Mouse (Mus musculus) cortical plate, adult 2 months (tissue): ENCODE results near the gene Anxa5. TPM values are rescaled to one million over a fixed set of nuclear protein-coding genes. Genes with fewer than 3 reads are reported as not detected.

Experiments
- H3K27ac ChIP-seq: fragments of 200-500 bp; 2 replicates; pipeline ENCODE4 v1.5.1; 2012; ENCODE audit warnings: low read length, control low read depth, inconsistent platforms; ENCODE audit not compliant: insufficient read depth
- H3K4me1 ChIP-seq: fragments of 200-500 bp; 2 replicates; pipeline ENCODE4 v1.6.1; 2011; ENCODE audit warnings: low read length; ENCODE audit not compliant: control insufficient read depth, insufficient read depth
- H3K4me3 ChIP-seq: fragments of 200-500 bp; 2 replicates; pipeline ENCODE4 v1.5.1; 2011; ENCODE audit warnings: mild to moderate bottlenecking, low read length, control low read depth; ENCODE audit not compliant: insufficient read depth
- CTCF ChIP-seq: fragments of 200-500 bp; IDR thresholded peaks from 2 replicates; pipeline ENCODE4 v1.5.1; 2011; ENCODE audit warnings: mild to moderate bottlenecking, control low read depth, low read length; ENCODE audit not compliant: insufficient read depth; ENCODE audit errors: extremely low read depth
- POLR2A ChIP-seq: fragments of 200-500 bp; IDR thresholded peaks from 2 replicates; pipeline ENCODE4 v1.6.1; 2011; ENCODE audit warnings: mild to moderate bottlenecking, low read length, control low read depth; ENCODE audit not compliant: insufficient read depth; ENCODE audit errors: extremely low read depth
- polyA plus RNA-seq: library from polyadenylated mRNA; depleted of rRNA; stranded (reverse); fragments of >200 nt; gene quantifications from 2 replicates; pipeline ENCODE4 v1.2.3, GENCODE M21; 2012; rRNA removed

Anxa5 gene
- 99.2 and 118 TPM in 2 replicates for polyA plus RNA-seq

- H3K4me3 ChIP-seq, result peak within 1 kb of the TSS; percentile 66
- H3K27ac ChIP-seq, result peak within 1 kb of the TSS; percentile 86
- peaks cover 2% of the 10 kb centered on the region; the same call in 1 of the 2 replicates for H3K4me1 ChIP-seq
- peak; percentile 79; the same call in 1 of the 2 replicates for TF ChIP-seq POLR2A
- peak; percentile 29; the same call in 1 of the 2 replicates for TF ChIP-seq CTCF
Observed at GRCm38 (mm10) chr3:36475532-36476087, at the start of gene Anxa5, which contains the start of gene 1810062G17Rik. Gene Anxa5 (minus strand): TSS chr3:36475894. Gene 1810062G17Rik (plus strand): TSS chr3:36475937.

DNA sequence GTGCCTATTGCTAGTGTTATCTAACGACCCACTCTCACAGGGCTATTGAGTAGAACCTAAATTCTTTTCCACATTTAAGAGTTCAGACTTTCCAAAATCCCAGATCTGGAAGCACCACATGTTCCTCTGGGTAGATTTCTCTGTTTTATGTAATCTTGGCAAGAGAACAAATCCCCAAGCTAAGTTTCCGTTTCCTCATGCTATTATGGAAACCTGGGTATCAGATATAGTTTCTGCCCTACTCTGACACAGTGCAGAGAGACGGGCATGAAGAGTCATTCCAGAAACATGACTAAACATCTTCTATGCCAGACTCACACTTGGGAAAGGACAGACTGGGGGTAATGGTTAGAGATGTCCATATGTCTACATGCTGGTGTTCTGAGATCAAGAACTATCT lies 48.8 kb upstream of the Anxa5 start:
- Histone ChIP-seq H3K27ac (no peak overlapping the region), H3K4me3 (no peak overlapping the region), H3K4me1 (peaks cover 3% of the 10 kb centered on the region; the same call in 1 of the 2 replicates)
- TF ChIP-seq CTCF (no peak), POLR2A (no peak)

DNA sequence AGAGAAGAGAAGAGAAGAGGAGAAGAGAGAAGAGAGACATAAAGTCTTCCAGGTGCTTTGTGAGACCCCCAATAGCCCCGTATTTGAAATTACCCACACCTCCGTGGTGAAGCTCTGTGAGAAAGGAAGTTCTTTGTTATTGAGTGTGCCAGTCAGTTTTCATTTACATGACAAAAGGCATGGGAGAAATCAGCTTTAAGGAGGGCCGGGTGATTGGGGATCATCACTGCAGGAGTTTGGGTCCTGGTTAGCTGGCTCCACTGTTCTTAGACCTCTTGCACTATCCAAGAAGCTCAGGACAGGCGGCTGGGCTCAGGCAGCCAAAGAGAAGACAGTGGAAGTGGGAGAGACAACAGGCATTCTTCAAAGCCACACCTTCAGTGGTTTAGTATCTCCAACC lies 46.4 kb upstream of the Anxa5 start:
- Histone ChIP-seq H3K27ac (no peak overlapping the region), H3K4me3 (peak overlapping the region; percentile 76; the same call in 1 of the 2 replicates), H3K4me1 (peaks cover 3% of the 10 kb centered on the region; the same call in 1 of the 2 replicates)
- no peak for TF ChIP-seq POLR2A
- no peak for TF ChIP-seq CTCF

DNA sequence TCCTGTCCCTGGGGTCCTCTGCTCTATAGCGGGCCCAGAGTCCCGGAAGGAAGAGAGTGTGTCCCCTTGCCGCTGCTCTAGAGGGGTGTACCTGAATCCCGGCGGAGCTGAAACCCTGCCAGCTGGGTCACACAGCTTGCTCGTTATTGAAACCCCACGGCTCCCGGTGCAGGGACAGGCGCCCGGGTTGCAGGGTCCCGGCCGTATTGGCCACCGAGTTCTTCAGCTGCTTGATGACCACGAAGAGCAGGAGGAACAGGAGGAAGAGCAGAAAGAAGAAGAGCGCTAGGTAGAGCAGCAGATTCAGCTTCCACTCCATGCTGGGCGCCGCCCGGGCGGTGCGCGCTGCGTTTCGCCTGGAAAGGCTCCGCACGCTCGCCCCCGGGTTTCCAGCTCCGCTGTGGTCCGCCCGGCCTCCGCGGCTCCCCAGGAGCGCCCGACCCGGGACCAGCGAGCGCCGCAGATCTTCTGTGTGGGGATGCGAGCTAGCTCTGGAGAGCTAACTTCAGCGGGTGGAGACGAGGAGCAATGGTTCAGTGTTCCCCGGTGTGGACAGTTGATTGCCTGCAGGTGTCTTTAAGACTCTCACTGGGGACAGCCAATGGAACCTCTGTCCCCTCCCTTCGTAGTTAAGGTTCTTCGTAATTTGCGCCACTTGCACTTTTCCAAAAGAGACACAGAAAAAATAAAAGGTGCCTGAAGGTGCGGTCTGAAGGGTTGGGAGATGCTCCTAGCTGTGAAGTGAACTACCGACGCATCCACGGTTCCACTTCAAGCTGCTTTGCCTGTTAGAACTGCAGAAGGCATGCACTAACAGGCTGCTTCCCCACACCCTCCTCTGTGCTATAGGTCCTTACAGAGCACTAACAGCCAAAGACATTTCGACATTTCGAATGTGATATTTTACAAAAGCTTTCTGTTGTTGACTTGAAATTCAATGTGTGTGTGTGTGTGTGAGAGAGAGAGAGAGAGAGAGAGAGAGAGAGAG lies 45.7 kb upstream of the Anxa5 start, which contains the start of gene Gm11549:
Gene Gm11549 (minus strand): TSS at position 741 of the 988 bp plus-strand sequence.
- peak within 1 kb of the TSS; percentile 76 for H3K4me3 ChIP-seq
- H3K27ac ChIP-seq, result peak within 1 kb of the TSS; percentile 60
- TF ChIP-seq CTCF (no peak), POLR2A (peak; percentile 52; the same call in 1 of the 2 replicates)
- peaks cover 5% of the 10 kb centered on the region; the same call in 1 of the 2 replicates for H3K4me1 ChIP-seq

DNA sequence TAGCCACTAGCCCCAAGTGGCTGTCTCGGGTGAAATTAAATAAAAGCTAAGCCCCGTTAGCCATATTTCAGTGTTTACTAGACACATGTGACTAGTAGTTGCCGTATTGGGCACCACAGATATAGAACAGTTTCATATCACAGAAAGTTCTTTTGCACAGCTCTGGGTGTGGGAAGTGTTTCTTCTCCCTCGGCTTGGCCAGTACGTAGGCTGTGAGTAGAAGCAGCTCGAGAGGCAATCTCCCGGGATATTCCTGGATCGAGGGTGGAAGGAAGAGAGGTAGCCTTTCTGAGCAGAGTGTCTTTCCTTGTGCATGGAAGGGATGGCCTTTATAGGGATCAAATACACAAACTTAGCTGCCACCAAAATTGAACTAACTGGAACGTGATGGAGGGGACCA lies 40.5 kb upstream of the Anxa5 start:
- TF ChIP-seq CTCF (no peak), POLR2A (peak; percentile 49; the same call in 1 of the 2 replicates)
- no peak overlapping the region for H3K27ac ChIP-seq
- H3K4me3 ChIP-seq, result no peak overlapping the region
- H3K4me1 ChIP-seq, result peaks cover 2% of the 10 kb centered on the region; the same call in 1 of the 2 replicates

DNA sequence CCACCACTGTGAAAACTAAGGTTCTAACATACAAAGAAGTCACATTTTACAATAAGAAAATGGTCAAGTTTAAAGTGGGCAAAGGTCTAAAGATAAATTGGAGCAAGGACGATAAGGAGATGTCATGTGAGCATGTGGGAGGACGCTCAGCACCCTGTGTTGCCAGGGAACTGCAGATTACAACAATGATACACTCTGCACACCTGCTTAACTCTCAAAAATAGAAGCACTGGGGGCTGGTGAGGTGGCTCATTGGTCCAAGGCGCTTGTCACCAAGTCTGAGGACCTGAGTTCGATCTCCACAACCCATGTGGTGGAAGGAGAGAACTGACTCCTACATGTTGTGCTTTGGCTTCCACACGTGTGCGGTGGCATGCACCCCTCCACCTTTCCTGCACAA lies 35.8 kb upstream of the Anxa5 start:
- no peak for TF ChIP-seq POLR2A
- no peak for TF ChIP-seq CTCF
- Histone ChIP-seq H3K4me3 (no peak overlapping the region), H3K4me1 (no peaks in the 10 kb centered on the region), H3K27ac (no peak overlapping the region)

DNA sequence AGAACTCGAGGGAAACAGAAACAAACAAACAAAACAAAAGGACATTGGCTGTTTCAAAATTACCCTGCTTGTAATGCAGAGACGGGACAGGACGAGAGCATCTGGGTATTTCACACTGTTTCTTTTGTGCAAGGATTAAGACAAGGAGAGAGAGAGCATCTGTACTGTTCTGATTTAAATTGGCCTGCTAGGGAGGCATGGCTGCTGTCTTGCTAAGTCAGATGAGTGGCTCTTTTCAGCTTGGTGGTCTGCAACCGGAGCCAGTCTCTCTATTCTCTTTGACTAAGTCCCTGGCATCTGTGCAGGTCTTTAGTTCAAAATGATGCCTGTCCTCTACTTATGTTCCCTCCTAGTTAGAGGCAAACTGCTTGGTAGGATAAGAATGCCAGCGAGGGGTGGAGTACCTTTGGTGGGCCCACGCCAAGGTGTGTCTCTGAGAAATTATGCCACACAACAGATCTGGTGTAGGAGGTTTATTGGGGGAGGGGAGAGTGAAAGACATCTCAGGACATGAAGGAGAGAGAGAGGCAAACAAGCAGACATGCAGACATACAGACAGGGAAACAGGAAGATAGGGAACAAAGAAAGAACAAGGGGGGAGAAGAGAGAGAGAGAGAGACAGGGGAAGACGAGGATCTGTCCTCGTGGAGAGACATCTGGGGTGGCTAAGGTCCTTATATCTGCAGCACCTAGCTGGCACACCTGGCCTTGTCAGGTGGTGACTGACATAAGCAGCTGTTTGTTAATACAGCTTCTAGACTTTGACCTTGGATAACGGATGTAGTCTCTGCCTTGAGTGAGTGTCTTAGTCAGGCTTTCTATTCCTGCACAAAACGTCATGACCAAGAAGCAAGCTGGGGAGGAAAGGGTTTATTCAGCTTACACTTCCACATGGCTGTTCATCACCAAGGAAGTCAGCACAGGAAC lies 30.4 kb upstream of the Anxa5 start:
- Histone ChIP-seq H3K4me3 (no peak overlapping the region), H3K27ac (no peak overlapping the region), H3K4me1 (no peaks in the 10 kb centered on the region)
- TF ChIP-seq POLR2A, result no peak
- TF ChIP-seq CTCF, result no peak

DNA sequence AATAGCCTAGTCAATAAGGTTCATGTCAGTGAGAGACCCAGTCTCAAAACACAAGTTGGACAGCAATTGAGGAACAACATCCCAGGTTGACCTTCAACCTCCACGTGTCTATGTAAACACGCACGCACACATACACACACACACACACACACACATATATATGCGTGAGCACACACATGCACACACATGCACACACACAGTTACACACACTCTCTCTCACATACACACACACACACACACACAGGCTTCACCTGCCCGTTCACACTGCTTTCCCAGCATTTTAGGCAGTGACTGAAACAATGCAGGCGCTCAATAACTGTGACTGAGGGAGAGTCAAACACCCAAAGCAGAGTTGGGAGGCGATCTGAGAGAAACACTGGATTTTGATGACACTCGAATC lies 29.6 kb upstream of the Anxa5 start:
- TF ChIP-seq CTCF, result no peak
- Histone ChIP-seq H3K4me3 (no peak overlapping the region), H3K27ac (no peak overlapping the region), H3K4me1 (no peaks in the 10 kb centered on the region)

- Histone ChIP-seq H3K4me3 (no peak overlapping the region), H3K4me1 (no peaks in the 10 kb centered on the region), H3K27ac (no peak overlapping the region)
- TF ChIP-seq CTCF (no peak), POLR2A (no peak)
Observed at GRCm38 (mm10) chr3:36501546-36501945, 25.9 kb upstream of the Anxa5 start.
